Mouse (Mus musculus) intestine, postnatal 0 days (tissue): Measurements from ENCODE around the gene Cyb5r4. TPM values are rescaled to one million over a fixed set of nuclear protein-coding genes. Genes with fewer than 3 reads are reported as not detected.

Experiments used
- ATAC-seq: fragments of 200-750 bp; cut with Nextera tagmentation; 2 replicates; pipeline ENCODE4 v1.8.0; 2017; ENCODE audit warnings: mild to moderate bottlenecking, moderate TSS enrichment, moderate library complexity
- H3K27ac ChIP-seq: fragments of 300-500 bp; sonication (generic); 2 replicates; pipeline ENCODE4 v1.5.1; 2014; ENCODE audit warnings: mild to moderate bottlenecking, low read depth, low read length, moderate library complexity
- H3K27me3 ChIP-seq: fragments of 300-500 bp; sonication (generic); replicated peaks from 2 replicates; pipeline ENCODE4 v1.6.1; 2014; ENCODE audit warnings: low read length, mixed read lengths; ENCODE audit not compliant: control insufficient read depth, insufficient read depth
- H3K36me3 ChIP-seq: fragments of 300-500 bp; sonication (generic); 2 replicates; pipeline ENCODE4 v1.6.1; 2014; ENCODE audit warnings: mild to moderate bottlenecking, moderate library complexity; ENCODE audit not compliant: control insufficient read depth, insufficient read depth
- H3K4me1 ChIP-seq: fragments of 300-500 bp; sonication (generic); replicated peaks from 2 replicates; pipeline ENCODE4 v1.6.1; 2014; ENCODE audit warnings: antibody characterized with exemption, low read length, mixed read lengths; ENCODE audit not compliant: control insufficient read depth, insufficient read depth
- H3K4me2 ChIP-seq: fragments of 300-500 bp; sonication (generic); replicated peaks from 2 replicates; pipeline ENCODE4 v1.6.1; 2014; ENCODE audit warnings: low read depth, mild to moderate bottlenecking, moderate library complexity
- H3K4me3 ChIP-seq: fragments of 300-500 bp; sonication (generic); 2 replicates; pipeline ENCODE4 v1.5.1; 2014; ENCODE audit warnings: low read depth, low read length
- H3K9ac ChIP-seq: fragments of 300-500 bp; sonication (generic); 2 replicates; pipeline ENCODE4 v1.6.1; 2014; ENCODE audit warnings: mild to moderate bottlenecking, low read depth, low read length
- H3K9me3 ChIP-seq: fragments of 300-500 bp; sonication (generic); 2 replicates; pipeline ENCODE4 v1.6.1; 2016; ENCODE audit warnings: mixed run types; ENCODE audit not compliant: control insufficient read depth
- CTCF ChIP-seq: sonication (generic); IDR thresholded peaks from 2 replicates; pipeline ENCODE4 v1.5.1; 2016; ENCODE audit warnings: low read depth, mild to moderate bottlenecking, control low read depth, antibody characterized with exemption, moderate library complexity
- WGBS: fragments of 180-500 bp; shearing (Covaris S2); extraction: QIAGEN DNeasy Blood & Tissue Kit; methylation state at CpG from one replicate; pipeline ENCODE4 v1.1.7; 2014; 5-methylcytosine and 5-hydroxymethylcytosine counted together
- polyA plus RNA-seq: library from polyadenylated mRNA; unstranded; fragments of >200 nt; fragmentation: Nextera tagmentation; extraction: Ambion mirVana; gene quantifications from 2 replicates; pipeline ENCODE4 v1.2.1, GENCODE M21; 2015

Cyb5r4 gene
- polyA plus RNA-seq, 1 experiment from 2014 or later, result 56.4 TPM

GRCm38 (mm10) chr9:86980942-86981341, 40.9 kb upstream of the Cyb5r4 start:
- 43% methylated on average over 2 of the region's 2 CpGs for WGBS
- no peaks in the 10 kb centered on the region for H3K36me3 ChIP-seq
- no peak overlapping the region for H3K27ac ChIP-seq
- no peaks in the 10 kb centered on the region for H3K9me3 ChIP-seq
- no peaks in the 10 kb centered on the region for H3K4me1 ChIP-seq
- no peak overlapping the region for H3K4me2 ChIP-seq
- H3K4me3 ChIP-seq, result no peak overlapping the region
- no peak for ATAC-seq
- TF ChIP-seq CTCF, result no peak
- no peaks in the 10 kb centered on the region for H3K27me3 ChIP-seq
- H3K9ac ChIP-seq, result no peak overlapping the region

DNA sequence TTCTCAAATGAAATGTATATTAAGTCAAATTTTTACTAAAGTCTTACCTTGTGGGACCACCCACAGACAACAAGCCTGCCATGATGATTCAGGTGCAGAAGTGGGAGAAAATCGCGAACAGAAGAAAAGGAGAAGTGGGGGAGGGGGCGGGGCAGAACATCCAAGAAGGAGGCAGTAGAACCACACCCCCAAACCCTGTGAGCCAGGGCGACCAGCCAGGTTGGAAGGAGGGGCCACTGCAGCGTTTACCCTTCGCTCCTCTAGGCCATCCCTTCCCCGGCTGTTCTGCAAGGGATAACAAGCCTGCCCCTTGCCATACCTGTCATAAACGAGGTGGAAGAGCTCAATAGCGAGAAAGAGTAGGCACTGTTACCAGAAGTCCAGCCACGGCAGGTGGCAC, 40.3 kb upstream of the Cyb5r4 start:
- 16% methylated on average over 10 of the region's 10 CpGs for WGBS
- H3K4me1 ChIP-seq, result no peaks in the 10 kb centered on the region
- H3K9ac ChIP-seq, result no peak overlapping the region
- no peak for ATAC-seq
- no peak overlapping the region for H3K4me3 ChIP-seq
- H3K4me2 ChIP-seq, result no peak overlapping the region
- H3K36me3 ChIP-seq, result no peaks in the 10 kb centered on the region
- no peak overlapping the region for H3K27ac ChIP-seq
- TF ChIP-seq CTCF, result no peak
- no peaks in the 10 kb centered on the region for H3K9me3 ChIP-seq
- H3K27me3 ChIP-seq, result no peaks in the 10 kb centered on the region

GRCm38 (mm10) chr9:86984583-86984982, 37.2 kb upstream of the Cyb5r4 start:
- 49% methylated on average over 3 of the region's 3 CpGs for WGBS
- Histone ChIP-seq H3K9ac (no peak overlapping the region), H3K9me3 (no peaks in the 10 kb centered on the region)

DNA sequence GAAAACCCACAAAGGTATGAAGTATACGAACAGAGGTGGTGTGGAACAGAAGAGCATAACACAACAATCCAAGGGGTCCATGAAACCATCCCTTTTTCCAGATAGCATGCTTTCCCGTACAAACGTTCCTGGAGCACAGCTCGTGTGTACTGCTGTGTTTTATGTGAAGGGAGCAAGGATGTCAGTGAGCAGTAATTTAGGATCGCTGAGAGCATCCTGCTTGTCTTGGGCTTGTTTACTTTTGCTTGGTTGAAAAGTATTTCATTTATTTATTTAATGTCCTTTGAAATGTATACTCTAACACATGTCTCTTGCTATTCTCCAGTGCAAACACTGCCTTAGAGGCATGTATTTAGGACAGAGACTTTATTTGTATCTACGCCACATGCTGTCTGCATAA, 36.7 kb upstream of the Cyb5r4 start:
- no peak overlapping the region for H3K9ac ChIP-seq
- no peak for ATAC-seq

More at GRCm38 (mm10) chr9:86984583-86984982, 37.2 kb upstream of the Cyb5r4 start:
- no peak for ATAC-seq
- H3K4me2 ChIP-seq, result no peak overlapping the region
- no peak overlapping the region for H3K27ac ChIP-seq
- no peak overlapping the region for H3K4me3 ChIP-seq
- TF ChIP-seq CTCF, result no peak
- no peaks in the 10 kb centered on the region for H3K4me1 ChIP-seq
- no peaks in the 10 kb centered on the region for H3K27me3 ChIP-seq
- no peaks in the 10 kb centered on the region for H3K36me3 ChIP-seq

DNA sequence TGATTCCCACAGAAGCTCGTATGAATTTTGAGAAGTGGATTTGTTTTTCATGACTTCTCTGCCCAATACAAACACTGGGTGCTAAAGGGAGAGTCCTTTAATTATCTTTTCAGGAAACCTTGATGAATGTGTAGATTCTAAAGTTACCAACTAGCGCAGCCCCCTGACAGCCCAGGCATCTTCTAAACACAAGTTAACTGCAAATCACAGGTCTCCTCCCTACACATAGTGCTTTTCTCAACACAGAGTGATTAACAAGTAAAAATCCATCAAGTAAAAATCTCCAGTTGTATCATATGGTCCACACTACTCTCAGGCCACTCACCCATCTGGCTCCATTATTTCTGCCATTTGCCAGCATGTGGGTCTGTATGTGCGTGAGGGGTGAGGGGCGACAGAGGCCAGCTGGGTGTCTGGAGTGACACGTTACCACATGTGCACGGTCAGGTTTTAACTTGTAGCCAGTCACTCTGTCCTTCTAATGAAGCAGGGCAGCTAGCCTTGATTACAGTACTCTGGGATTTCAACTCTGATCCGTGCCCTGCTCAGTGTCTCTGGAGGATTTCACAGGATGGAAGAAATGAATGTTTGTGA, 35.0 kb upstream of the Cyb5r4 start:
- 62% methylated on average over 7 of the region's 7 CpGs for WGBS
- no peak for ATAC-seq

More for the DNA sequence above, 36.7 kb upstream of the Cyb5r4 start:
- Histone ChIP-seq H3K4me3 (no peak overlapping the region), H3K4me1 (no peaks in the 10 kb centered on the region), H3K4me2 (no peak overlapping the region), H3K27me3 (no peaks in the 10 kb centered on the region), H3K27ac (no peak overlapping the region), H3K36me3 (no peaks in the 10 kb centered on the region), H3K9me3 (no peaks in the 10 kb centered on the region)
- 44% methylated on average over 6 of the region's 6 CpGs for WGBS
- TF ChIP-seq CTCF, result no peak

DNA sequence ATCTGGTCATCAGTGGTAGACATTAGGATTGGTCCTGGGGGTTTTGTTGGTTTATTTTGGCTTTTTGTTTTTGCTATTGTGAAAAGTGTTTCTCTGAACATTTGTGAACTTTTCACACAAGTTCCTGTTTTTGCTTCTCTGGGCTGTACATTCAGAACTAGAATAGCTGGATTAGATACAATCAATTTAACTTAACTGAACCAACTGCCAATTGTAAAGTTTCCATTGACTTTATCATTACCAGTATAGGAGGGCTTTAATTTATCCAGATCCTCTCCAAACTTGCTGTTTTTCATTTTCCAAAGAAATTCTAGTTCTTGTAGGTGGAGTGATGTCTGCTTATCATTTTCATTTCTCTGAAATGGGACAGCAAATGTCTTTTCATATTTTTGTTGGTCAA, 32.0 kb upstream of the Cyb5r4 start:
- no peak overlapping the region for H3K4me2 ChIP-seq
- H3K9me3 ChIP-seq, result no peaks in the 10 kb centered on the region
- no peak for TF ChIP-seq CTCF
- no peak for ATAC-seq
- H3K27me3 ChIP-seq, result no peaks in the 10 kb centered on the region
- H3K36me3 ChIP-seq, result no peaks in the 10 kb centered on the region
- H3K4me3 ChIP-seq, result no peak overlapping the region
- no peak overlapping the region for H3K27ac ChIP-seq
- H3K9ac ChIP-seq, result no peak overlapping the region
- H3K4me1 ChIP-seq, result no peaks in the 10 kb centered on the region

More for the DNA sequence above, 35.0 kb upstream of the Cyb5r4 start:
- H3K27ac ChIP-seq, result no peak overlapping the region
- no peak overlapping the region for H3K4me2 ChIP-seq
- H3K27me3 ChIP-seq, result no peaks in the 10 kb centered on the region
- no peaks in the 10 kb centered on the region for H3K4me1 ChIP-seq
- H3K36me3 ChIP-seq, result no peaks in the 10 kb centered on the region
- no peaks in the 10 kb centered on the region for H3K9me3 ChIP-seq
- no peak overlapping the region for H3K4me3 ChIP-seq
- TF ChIP-seq CTCF, result no peak
- no peak overlapping the region for H3K9ac ChIP-seq

- H3K27ac ChIP-seq, result no peak overlapping the region
- 66% methylated on average over 8 of the region's 8 CpGs for WGBS
- H3K9ac ChIP-seq, result no peak overlapping the region
- no peaks in the 10 kb centered on the region for H3K9me3 ChIP-seq
- H3K4me1 ChIP-seq, result no peaks in the 10 kb centered on the region
- no peak for TF ChIP-seq CTCF
- ATAC-seq, result no peak
- H3K4me2 ChIP-seq, result no peak overlapping the region
- no peak overlapping the region for H3K4me3 ChIP-seq
- H3K36me3 ChIP-seq, result no peaks in the 10 kb centered on the region
- no peaks in the 10 kb centered on the region for H3K27me3 ChIP-seq
Measured at GRCm38 (mm10) chr9:86991758-86992157, 30.1 kb upstream of the Cyb5r4 start.
